Mouse (Mus musculus) heart, postnatal 0 days (tissue): ENCODE measurements around the gene Rpain.

Experiments
- CTCF ChIP-seq: IDR thresholded peaks from 2 replicates; pipeline ENCODE4 v1.5.1; 2016; ENCODE audit warnings: antibody characterized with exemption, control low read depth, low read depth
- EP300 ChIP-seq: IDR thresholded peaks from 2 replicates; pipeline ENCODE4 v1.6.1; 2016; ENCODE audit warnings: antibody characterized with exemption, low read depth

GRCm38 (mm10) chr11:71018416-71019200, 48.6 kb downstream of the Rpain start:
- TF ChIP-seq CTCF (no peak), EP300 (no peak)
